Mouse (Mus musculus) embryonic facial prominence, embryonic 11.5 days (tissue): ENCODE results near the gene Twsg1. TPM values are rescaled to one million over a fixed set of nuclear protein-coding genes. Genes with fewer than 3 reads are reported as not detected.

Experiments used
- ATAC-seq: fragments of 200-750 bp; cut with Nextera tagmentation; replicated peaks from 2 replicates; pipeline ENCODE4 v1.8.0; 2017; ENCODE audit warnings: low read depth; ENCODE audit not compliant: insufficient number of reproducible peaks, low FRiP score, low TSS enrichment
- DNase-seq: peaks from one replicate; pipeline ENCODE4 v3.0.0-alpha.2; 2015; ENCODE audit warnings: low spot score
- H3K27ac ChIP-seq: fragments of 300-500 bp; sonication (generic); replicated peaks from 2 replicates; pipeline ENCODE4 v1.5.1; 2014; ENCODE audit warnings: mild to moderate bottlenecking, low read depth, low read length, control low read depth
- H3K27me3 ChIP-seq: fragments of 300-500 bp; sonication (generic); 2 replicates; pipeline ENCODE4 v1.6.1; 2014; ENCODE audit warnings: mild to moderate bottlenecking, low read length, moderate library complexity, mixed read lengths; ENCODE audit not compliant: control insufficient read depth, insufficient read depth
- H3K36me3 ChIP-seq: fragments of 300-500 bp; sonication (generic); replicated peaks from 2 replicates; pipeline ENCODE4 v1.6.1; 2014; ENCODE audit warnings: low read depth, mild to moderate bottlenecking, low read length, moderate library complexity, mixed read lengths; ENCODE audit not compliant: control insufficient read depth, insufficient read depth
- H3K4me1 ChIP-seq: fragments of 300-500 bp; sonication (generic); 2 replicates; pipeline ENCODE4 v1.6.1; 2014; ENCODE audit warnings: low read length, mixed read lengths; ENCODE audit not compliant: control insufficient read depth, insufficient read depth
- H3K4me2 ChIP-seq: fragments of 300-500 bp; sonication (generic); 2 replicates; pipeline ENCODE4 v1.6.1; 2014; ENCODE audit warnings: low read depth, mild to moderate bottlenecking, control low read depth, low read length, moderate library complexity
- H3K4me3 ChIP-seq: fragments of 300-500 bp; sonication (generic); 2 replicates; pipeline ENCODE4 v1.5.1; 2014; ENCODE audit warnings: low read depth, low read length, control low read depth
- H3K9ac ChIP-seq: fragments of 300-500 bp; sonication (generic); replicated peaks from 2 replicates; pipeline ENCODE4 v1.6.1; 2014; ENCODE audit warnings: mild to moderate bottlenecking, control low read depth, low read length
- H3K9me3 ChIP-seq: fragments of 300-500 bp; sonication (generic); replicated peaks from 2 replicates; pipeline ENCODE4 v1.6.1; 2016; ENCODE audit warnings: mild to moderate bottlenecking, low read length, inconsistent platforms, mixed read lengths; ENCODE audit not compliant: control insufficient read depth
- WGBS: fragments of 180-500 bp; shearing (Covaris S2); extraction: QIAGEN DNeasy Blood & Tissue Kit; methylation state at CpG from one replicate; pipeline ENCODE4 v1.1.7; 2014; 5-methylcytosine and 5-hydroxymethylcytosine counted together
- polyA plus RNA-seq: library from polyadenylated mRNA; unstranded; fragments of >200 nt; fragmentation: Nextera tagmentation; extraction: Ambion mirVana; gene quantifications from 2 replicates; pipeline ENCODE4 v1.2.1, GENCODE M21; 2014

Gene Twsg1
- polyA plus RNA-seq, 1 experiment from 2014 or later = 142 TPM

DNA sequence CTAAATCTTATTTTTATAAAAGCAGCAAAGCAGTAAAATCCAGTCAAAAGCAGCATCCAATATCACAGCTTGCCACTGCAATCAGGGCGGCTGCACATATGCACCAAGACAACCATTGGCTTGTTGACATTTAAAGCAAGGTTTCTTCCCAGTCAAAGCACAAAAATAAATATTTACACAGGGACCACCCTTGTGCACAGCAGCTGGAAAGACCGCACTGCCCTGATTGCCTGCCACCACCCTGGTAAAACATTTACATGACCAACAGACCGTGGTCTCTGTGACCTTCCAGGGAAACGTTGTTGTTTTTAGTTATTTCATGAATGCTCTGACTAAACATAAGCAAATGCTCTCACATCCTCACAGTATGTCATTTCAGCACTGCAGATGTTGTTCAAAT lies 8.6 kb downstream of the Twsg1 start:
- Histone ChIP-seq H3K4me2 (no peak overlapping the region), H3K9me3 (no peaks in the 10 kb centered on the region), H3K27me3 (no peaks in the 10 kb centered on the region), H3K9ac (no peak overlapping the region), H3K4me3 (no peak overlapping the region), H3K36me3 (no peaks in the 10 kb centered on the region; the same call in 1 of the 2 replicates), H3K27ac (no peak overlapping the region), H3K4me1 (no peaks in the 10 kb centered on the region)
- WGBS = 67% methylated on average over 4 of the region's 4 CpGs
- DNase-seq = no peak
- no peak for ATAC-seq

DNA sequence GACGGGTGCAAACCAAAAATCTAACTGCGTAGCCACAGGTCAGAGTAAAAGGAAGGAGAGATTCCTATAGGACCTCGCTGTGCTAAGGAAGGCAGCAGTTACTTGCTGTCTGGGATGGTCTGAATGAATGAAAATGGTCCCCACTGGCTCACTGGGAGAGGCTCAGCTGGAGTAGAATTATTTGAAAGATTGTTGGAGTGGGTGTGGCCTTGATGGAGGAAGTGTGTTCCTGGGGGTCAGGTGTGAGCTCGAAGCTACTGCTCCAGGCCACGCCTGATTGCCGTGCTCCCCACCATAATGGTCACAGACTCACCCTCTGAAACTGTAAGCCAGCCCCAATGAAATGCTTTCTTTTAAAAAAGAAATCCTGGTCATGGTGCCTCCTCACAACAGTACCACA lies 9.8 kb downstream of the Twsg1 start:
- no peaks in the 10 kb centered on the region for H3K27me3 ChIP-seq
- no peaks in the 10 kb centered on the region; the same call in 1 of the 2 replicates for H3K36me3 ChIP-seq
- WGBS = 87% methylated on average over 6 of the region's 6 CpGs
- ATAC-seq (no peak), DNase-seq (no peak)
- H3K9me3 ChIP-seq = no peaks in the 10 kb centered on the region
- H3K27ac ChIP-seq = no peak overlapping the region
- no peak overlapping the region for H3K4me3 ChIP-seq
- no peak overlapping the region for H3K9ac ChIP-seq
- H3K4me1 ChIP-seq = no peaks in the 10 kb centered on the region
- H3K4me2 ChIP-seq = no peak overlapping the region

DNA sequence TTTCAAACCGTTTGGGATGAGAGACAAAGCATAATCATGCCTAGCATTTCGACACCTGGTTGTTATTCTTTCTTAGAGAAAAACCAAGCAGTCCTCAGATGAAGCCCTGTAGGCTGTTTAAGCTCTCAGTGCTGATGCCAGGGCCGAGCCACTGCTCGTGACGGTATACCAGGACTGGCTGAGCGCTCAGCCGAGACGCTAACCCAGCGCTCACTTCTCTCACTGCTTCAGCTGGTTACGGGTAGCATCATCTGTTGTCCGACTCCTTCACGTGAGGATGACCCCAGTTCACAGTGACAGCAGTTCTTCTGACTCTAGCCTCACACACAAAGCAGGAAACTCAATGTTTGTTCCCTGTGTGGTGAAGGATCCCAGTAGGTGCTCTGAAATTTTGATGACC lies 10.8 kb downstream of the Twsg1 start:
- Histone ChIP-seq H3K36me3 (no peaks in the 10 kb centered on the region; the same call in 1 of the 2 replicates), H3K27ac (no peak overlapping the region), H3K4me1 (no peaks in the 10 kb centered on the region), H3K27me3 (no peaks in the 10 kb centered on the region), H3K9me3 (no peaks in the 10 kb centered on the region), H3K9ac (no peak overlapping the region), H3K4me3 (no peak overlapping the region), H3K4me2 (no peak overlapping the region)
- 82% methylated on average over 12 of the region's 12 CpGs for WGBS
- no peak for DNase-seq
- no peak for ATAC-seq

DNA sequence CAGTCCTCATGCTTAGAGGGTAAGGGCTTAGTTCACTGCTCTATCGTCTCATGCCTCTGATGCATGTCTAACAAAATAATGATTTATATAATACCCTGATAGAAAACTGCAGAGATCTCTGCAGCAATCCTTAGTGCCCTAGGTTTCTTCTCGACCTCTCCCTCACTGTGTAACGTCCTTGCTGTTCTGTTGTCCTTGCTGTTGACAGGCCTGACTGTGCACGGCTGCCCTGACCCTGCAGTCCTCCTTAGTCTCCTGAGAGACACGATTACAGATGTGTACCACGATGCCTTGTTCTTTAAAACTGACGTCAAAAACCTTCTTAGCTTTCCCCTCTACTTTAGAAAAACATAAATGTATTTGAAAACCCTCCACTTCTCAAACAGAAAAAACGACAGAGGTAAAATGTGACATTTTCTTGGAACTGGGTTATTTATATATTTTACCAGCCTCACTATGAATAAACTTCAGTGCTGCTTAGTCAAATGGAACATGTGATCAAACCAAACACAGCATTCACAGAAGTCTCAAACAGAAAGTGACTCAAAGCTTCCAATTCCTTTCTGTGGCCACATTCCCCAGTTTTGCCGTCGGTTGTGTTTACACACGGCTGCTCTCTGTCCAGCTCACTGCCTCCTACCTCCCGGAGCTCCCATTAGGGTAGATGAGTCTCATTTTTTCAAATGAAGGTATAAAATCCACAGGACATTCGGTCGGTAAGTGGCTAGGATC lies 11.4 kb downstream of the Twsg1 start:
- no peaks in the 10 kb centered on the region; the same call in 1 of the 2 replicates for H3K36me3 ChIP-seq
- WGBS = 72% methylated on average over 14 of the region's 14 CpGs
- no peak overlapping the region for H3K4me2 ChIP-seq
- DNase-seq (no peak), ATAC-seq (no peak)
- H3K27me3 ChIP-seq = no peaks in the 10 kb centered on the region
- H3K27ac ChIP-seq = no peak overlapping the region
- H3K9ac ChIP-seq = no peak overlapping the region
- no peak overlapping the region for H3K4me3 ChIP-seq
- no peaks in the 10 kb centered on the region for H3K9me3 ChIP-seq
- H3K4me1 ChIP-seq = no peaks in the 10 kb centered on the region

DNA sequence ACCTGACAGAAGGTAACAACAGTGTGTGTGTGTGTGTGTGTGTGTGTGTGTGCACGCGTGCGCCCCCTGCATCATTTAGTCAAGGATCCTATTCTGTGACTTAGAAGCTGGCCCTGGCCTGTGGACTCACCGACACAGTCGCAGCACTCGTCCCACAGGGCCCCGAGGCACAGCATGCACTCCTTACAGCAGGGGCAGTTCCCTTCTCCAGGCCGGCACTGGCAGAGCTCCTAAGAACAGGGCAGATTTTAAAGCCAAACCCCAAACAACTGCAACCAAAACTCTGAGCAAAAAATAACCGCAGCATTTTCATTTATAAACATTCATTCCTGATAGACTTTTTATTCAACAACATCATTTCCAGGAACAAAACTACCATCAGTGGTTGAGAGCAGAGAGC lies 13.4 kb downstream of the Twsg1 start:
- no peak for ATAC-seq

DNA sequence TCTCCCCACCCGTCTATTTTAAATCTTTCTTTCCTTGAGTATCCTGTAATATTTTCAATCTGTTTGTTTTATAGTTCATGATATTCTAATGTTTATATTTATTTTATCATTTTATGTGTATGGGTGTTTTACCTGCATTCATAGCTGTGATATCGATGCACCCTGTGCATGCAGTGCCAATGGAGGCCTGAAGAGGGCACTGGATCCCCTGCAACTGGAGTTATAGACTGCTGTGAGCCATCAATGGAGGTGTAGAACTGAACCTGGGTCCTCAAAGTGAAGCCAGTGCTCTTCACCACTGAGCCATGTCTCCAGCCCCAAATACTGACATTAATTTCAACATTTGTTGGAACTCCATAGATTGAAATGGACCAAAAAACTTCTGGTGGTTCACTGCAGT lies 17.3 kb downstream of the Twsg1 start:
- Histone ChIP-seq H3K27ac (no peak overlapping the region), H3K9ac (no peak overlapping the region), H3K4me3 (no peak overlapping the region), H3K9me3 (no peaks in the 10 kb centered on the region), H3K27me3 (no peaks in the 10 kb centered on the region), H3K4me2 (no peak overlapping the region), H3K36me3 (peaks cover 4% of the 10 kb centered on the region), H3K4me1 (no peaks in the 10 kb centered on the region)
- WGBS = 92% methylated on average over 2 of the region's 2 CpGs
- DNase-seq = no peak
- no peak for ATAC-seq

More for the DNA sequence above, 13.4 kb downstream of the Twsg1 start:
- Histone ChIP-seq H3K36me3 (peaks cover 4% of the 10 kb centered on the region), H3K9ac (no peak overlapping the region), H3K4me1 (no peaks in the 10 kb centered on the region), H3K4me3 (no peak overlapping the region), H3K9me3 (no peaks in the 10 kb centered on the region), H3K4me2 (no peak overlapping the region), H3K27me3 (no peaks in the 10 kb centered on the region), H3K27ac (no peak overlapping the region)
- DNase-seq = no peak
- WGBS = 91% methylated on average over 9 of the region's 9 CpGs

DNA sequence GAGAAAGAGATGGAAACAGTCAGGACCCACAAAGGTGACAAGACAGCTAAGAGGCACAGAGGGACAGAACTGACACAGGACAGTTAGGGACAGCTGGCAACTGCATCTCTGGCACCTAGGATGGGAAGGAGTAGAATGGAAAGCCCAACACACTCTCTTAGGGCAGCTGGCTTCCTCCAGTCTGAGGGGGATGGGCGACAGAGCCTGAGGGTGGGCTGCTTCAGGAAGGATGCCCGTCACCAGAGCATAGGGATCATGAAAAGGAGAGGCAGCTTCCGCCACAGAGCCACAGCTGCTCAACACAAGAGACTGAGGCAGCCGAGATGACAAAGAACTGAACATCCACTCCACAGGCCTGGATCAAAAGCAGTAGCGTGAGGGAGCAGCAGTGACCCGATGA lies 19.5 kb downstream of the Twsg1 start:
- no peak overlapping the region for H3K9ac ChIP-seq
- ATAC-seq (peak; percentile 31; the same call in 1 of the 2 replicates), DNase-seq (no peak)
- 38% methylated on average over 6 of the region's 6 CpGs for WGBS
- no peak overlapping the region for H3K4me2 ChIP-seq
- no peaks in the 10 kb centered on the region for H3K27me3 ChIP-seq
- H3K27ac ChIP-seq = no peak overlapping the region
- H3K4me3 ChIP-seq = no peak overlapping the region
- H3K4me1 ChIP-seq = no peaks in the 10 kb centered on the region
- no peaks in the 10 kb centered on the region for H3K9me3 ChIP-seq
- H3K36me3 ChIP-seq = peaks cover 4% of the 10 kb centered on the region

DNA sequence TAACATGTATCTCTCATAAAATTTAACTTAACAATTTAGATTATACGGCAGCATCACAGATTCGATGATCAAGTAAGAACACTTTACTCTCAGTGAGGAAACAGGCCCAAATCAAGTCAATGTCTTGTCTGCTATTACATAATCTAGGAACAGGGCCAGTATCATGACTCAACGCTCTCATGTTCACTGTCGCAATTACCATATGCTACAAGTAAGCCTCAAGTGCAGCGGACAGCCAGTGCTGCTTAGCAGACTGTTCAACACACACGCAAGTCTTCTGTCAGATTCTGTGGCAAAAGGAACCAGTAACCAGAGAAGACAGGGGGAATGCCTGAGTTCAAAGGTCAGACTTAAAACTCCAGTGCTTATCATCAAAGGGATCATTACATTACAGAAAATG lies 20.1 kb downstream of the Twsg1 start:
- no peak overlapping the region for H3K4me3 ChIP-seq
- H3K27ac ChIP-seq = no peak overlapping the region
- peaks cover 4% of the 10 kb centered on the region for H3K36me3 ChIP-seq
- H3K4me1 ChIP-seq = no peaks in the 10 kb centered on the region
- H3K9ac ChIP-seq = no peak overlapping the region
- no peaks in the 10 kb centered on the region for H3K27me3 ChIP-seq
- ATAC-seq (peak; percentile 54; the same call in 1 of the 2 replicates), DNase-seq (no peak)
- no peak overlapping the region for H3K4me2 ChIP-seq
- no peaks in the 10 kb centered on the region for H3K9me3 ChIP-seq
- WGBS = 57% methylated on average over 6 of the region's 6 CpGs
